Mouse (Mus musculus): ENCODE results near the gene Sgpp1.
"Not testable (repeated sequence)": the region's sequence is repeated elsewhere in the genome, so short reads cannot be mapped to it uniquely, and the experiment has no call there.

The Sgpp1 gene

DNA sequence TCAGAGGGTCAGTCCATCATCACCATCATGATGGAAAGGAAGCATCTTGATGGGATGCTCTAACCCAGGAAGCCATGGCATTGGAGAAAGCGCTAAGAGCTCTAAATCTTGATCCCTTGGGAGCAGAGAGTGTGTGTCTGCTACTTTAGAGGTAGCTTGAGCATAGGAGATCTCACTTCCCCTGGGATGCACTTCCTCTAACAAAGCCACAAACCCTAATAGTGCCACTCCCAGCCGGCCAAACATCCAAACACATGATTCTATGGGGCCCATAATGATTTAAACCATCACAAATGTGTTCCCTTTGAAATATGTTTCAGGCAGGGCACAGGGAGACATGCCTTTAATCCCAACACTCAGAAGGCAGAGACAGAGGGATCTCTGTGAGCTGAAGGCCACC is 46.5 kb downstream of the Sgpp1 start:
- DNase-seq (ENCODE audit: extremely low spot score) = no peak

GRCm38 (mm10) chr12:75687314-75687713 is 48.2 kb downstream of the Sgpp1 start:
- DNase-seq (ENCODE audit: extremely low spot score) = no peak

DNA sequence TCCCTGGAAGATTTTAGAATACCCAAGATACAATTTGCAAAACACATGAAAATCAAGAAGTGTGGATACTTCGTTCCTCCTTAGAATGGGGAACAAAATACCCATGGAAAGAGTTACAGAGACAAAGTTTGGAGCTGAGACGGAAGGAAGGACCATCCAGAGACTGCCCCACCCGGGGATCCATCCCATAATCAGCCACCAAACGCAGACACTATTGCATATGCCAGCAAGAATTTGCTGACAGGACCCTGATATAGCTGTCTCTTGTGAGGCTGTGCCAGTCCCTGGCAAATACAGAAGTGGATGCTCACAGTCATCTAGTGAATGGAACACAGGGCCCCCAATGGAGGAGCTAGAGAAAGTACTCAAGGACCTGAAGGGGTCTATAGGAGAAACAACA is 51.5 kb downstream of the Sgpp1 start:
- DNase-seq (ENCODE audit: extremely low spot score) = not testable (repeated sequence)

- no peak for DNase-seq (ENCODE audit: extremely low spot score)
Measured at GRCm38 (mm10) chr12:75683598-75683997, 51.9 kb downstream of the Sgpp1 start.

GRCm38 (mm10) chr12:75682842-75683241 is 52.7 kb downstream of the Sgpp1 start:
- no peak for DNase-seq (ENCODE audit: extremely low spot score)

GRCm38 (mm10) chr12:75681101-75681500 is 54.4 kb downstream of the Sgpp1 start:
- DNase-seq (ENCODE audit: extremely low spot score) = no peak

DNA sequence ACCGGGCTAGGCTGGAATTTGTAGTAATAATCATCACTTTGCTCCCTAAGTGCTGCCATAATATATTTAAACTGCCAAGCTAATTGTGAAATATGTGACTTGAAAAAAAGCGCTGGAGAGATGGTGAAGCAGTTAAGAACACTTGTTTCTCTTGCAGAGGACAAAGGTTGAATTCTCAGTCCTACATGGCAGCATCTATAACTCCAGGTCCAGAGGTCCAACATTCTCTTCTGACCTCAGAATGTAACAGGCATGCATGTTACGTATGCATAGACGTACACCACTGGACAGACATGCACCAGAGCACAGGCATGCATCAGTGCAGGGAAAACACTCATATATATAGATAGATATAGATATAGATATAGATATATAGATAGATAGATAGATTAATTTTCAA is 57.1 kb downstream of the Sgpp1 start:
- no peak for DNase-seq (ENCODE audit: extremely low spot score)

DNA sequence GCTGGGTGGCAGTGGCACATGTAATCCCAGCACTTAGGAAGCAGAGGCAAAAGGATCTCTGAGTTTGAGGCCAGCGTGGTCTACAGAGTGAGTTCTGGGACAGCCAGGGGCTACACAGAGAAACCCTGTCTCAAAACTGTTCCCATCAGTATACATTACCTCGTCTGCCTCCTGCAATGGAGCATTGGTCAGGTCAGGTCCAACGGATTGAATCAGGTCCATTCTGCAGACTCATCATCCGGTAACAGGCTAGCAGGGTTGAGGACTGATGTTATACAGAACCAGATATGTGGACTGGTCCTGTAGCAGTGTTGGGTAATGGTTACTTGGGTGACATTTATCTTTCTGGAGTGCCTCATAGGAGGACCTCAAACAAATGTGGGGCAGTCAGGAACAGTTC is 62.9 kb downstream of the Sgpp1 start:
- no peak for DNase-seq (ENCODE audit: extremely low spot score)

- DNase-seq (ENCODE audit: extremely low spot score) = no peak
Measured at GRCm38 (mm10) chr12:75671759-75672315, 63.7 kb downstream of the Sgpp1 start.

DNA sequence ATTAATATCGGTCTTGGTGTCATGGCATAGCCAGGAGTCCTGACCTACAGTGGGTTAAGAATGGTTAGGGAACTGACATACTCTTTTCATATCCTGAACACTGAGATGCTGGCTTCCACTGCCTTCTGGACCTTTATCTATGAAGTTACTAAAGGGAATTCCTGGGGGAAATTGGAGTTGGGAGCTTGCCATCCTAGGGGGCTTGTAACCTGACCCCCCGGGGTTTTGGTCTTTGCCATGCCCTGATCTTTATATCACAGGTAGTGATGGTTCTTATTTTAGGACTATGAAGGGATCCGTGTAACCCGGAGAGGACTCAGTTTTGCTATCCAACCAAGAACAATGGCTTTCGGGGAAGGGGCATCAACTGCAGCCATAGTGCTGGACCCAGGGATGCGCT is 64.9 kb downstream of the Sgpp1 start:
- DNase-seq (ENCODE audit: extremely low spot score) = no peak

DNA sequence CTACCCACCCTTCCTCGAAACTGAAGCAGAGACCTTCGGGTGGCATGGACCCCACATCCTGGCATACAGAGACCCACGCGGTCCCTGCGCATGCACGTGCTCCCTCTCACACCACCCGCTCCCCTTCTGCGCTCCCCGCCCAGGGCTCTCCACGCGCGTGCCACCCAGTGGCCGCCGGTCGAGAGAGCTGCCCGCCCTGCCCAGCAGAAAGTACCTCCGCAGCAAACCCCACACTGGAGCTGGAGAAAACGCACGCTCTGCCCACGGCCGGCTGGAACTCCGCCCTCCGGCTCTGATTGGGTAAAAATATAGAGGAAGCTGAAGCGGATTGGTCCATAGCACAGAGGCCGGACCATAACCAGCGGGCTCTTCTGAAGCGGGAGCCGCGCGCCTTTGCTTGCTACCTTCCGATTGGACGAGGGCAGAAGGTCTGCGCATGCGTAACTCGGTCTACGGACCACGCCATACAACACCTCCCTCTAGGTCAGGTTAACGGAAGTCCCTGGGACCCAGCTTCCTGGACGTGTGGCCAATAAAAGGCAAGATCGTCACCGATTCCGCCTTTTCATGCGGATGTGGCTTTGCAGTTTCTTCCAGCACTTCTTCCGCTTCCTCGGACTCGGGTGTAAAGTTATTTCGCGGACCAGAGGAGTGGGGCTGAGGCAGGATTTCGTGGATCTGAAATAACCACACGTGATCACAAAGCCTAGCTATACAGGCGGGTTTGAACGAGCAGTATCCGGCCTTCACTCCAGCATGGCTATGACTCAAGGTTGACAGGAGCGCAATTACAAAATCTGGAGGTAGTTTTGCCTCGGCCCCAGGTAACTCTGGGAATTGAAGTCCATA is 66.0 kb downstream of the Sgpp1 start, which contains the start of gene Wdr89:
TSS of gene Wdr89 (minus strand) at position 280 of the 849 bp plus-strand sequence.
- peak; percentile 95 for DNase-seq (ENCODE audit: extremely low spot score)

DNA sequence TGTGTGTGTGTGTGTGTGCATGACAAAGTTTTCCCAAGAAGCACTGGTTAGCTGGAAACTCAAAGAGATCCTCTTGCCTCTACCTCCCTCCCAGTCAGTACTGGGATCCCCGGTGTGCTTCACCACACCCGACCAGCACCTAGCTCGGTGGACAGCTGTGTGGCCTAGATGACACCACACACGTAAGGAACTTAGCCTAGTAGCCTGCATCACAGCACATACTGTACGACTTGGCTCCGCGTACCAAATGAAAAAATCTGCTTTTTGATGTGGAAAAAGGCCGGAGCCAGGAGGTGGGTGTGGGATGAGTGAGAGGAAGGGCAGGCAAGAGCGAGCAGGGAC is 66.6 kb downstream of the Sgpp1 start:
- no peak for DNase-seq (ENCODE audit: extremely low spot score)

- DNase-seq (ENCODE audit: extremely low spot score) = no peak
Measured at GRCm38 (mm10) chr12:75668221-75668620, 67.3 kb downstream of the Sgpp1 start.

DNA sequence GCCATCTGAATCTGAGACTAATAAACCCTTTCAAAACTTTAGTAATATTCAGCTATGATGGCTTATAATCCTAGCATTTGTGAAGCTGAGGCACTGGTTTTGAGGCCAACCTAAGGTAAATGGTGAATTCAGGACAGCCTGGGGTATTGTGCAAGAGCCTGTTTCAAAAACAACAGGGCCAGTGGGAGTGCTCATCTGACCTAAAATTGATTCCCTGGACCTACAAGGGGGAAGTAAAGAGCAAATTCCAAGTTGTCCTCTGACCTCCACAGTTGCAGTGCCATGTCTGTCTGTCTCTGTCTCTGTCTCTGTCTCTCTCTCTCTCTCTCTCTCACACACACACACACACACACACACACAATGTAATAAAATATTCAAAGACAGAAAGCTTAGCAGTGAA is 68.6 kb downstream of the Sgpp1 start:
- no peak for DNase-seq (ENCODE audit: extremely low spot score)

GRCm38 (mm10) chr12:75664516-75664810 is 71.1 kb downstream of the Sgpp1 start:
- no peak for DNase-seq (ENCODE audit: extremely low spot score)

All from embryo, embryonic 9.5 days (tissue).